Mouse (Mus musculus) lung, adult 2 months (tissue): ENCODE results near the gene Gabarap.

Experiments
- CTCF ChIP-seq: fragments of 200-500 bp; IDR thresholded peaks from 2 replicates; pipeline ENCODE4 v1.5.1; 2011; ENCODE audit warnings: mild to moderate bottlenecking, low read length, control low read depth; ENCODE audit not compliant: insufficient read depth
- POLR2A ChIP-seq: fragments of 200-500 bp; IDR thresholded peaks from 2 replicates; pipeline ENCODE4 v1.6.1; 2011; ENCODE audit warnings: low read depth, mild to moderate bottlenecking, control low read depth, low read length, borderline replicate concordance; ENCODE audit errors: extremely low read depth

GRCm38 (mm10) chr11:70040184-70040583, 49.2 kb downstream of the Gabarap start:
- TF ChIP-seq CTCF (no peak), POLR2A (no peak)
